Comparison of ENCODE assay signal across 8 mouse cellular contexts in the genomic region with DNA sequence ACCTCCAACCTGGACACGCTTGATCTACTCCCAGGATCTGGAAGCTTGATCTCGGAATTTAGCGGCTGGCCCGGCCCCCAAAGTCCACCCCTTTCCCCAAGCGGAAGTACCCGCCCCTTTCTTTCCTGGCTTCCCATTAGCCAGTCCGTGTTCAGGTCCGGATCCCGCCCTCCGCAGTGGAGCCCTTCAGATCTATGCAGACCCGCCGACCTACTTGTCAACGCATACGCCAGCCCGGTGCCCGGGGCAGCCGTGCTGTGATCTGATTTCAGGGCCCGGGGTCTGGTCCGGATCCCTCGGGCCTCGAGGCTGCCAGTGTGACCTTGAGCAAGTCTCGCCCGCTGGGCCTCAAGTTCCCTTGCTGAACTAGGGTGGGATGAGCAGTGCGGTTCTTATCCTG. TPM values are rescaled to one million over a fixed set of nuclear protein-coding genes. Genes with fewer than 3 reads are reported as not detected.
A peak's percentile ranks its signal among the peaks of the same experiment; 100 is the strongest.
DNase-seq lines count a peak whose midpoint lies in the region; ATAC-seq lines count a peak whose summit lies in the region.

Gene Nudt22 (minus strand): TSS at position 112 of the 400 bp plus-strand sequence.
Gene Trpt1 (plus strand): TSS at position 126 of the 400 bp plus-strand sequence.

- DNase-seq in 416B (ENCODE audit: low read depth): peak; percentile 87
- peak; percentile 94 to 95 for DNase-seq in adrenal gland, postnatal 36 days
- DNase-seq in embryonic facial prominence, embryonic 14.5 days (ENCODE audit: low spot score): peak; percentile 95
- DNase-seq in heart, adult 8-10 months (ENCODE audit: low spot score): peak; percentile 93
- peak; percentile 96 for DNase-seq in kidney, adult 9 months
- peak; percentile 83 for DNase-seq in liver, embryonic 11.5 days (ENCODE audit: low spot score)
- peak; percentile 73 for DNase-seq in naive thymus-derived CD4-positive, alpha-beta T cell, adult 2 months (ENCODE audit: low read depth)
- peak; percentile 61 for DNase-seq in splenic B cell, adult 2 months (ENCODE audit: low read depth, low spot score)

- 1% methylated on average over 23 of the region's 24 CpGs for WGBS in embryonic facial prominence, embryonic 14.5 days
- WGBS in liver, embryonic 11.5 days: 1% methylated on average over 24 of the region's 24 CpGs

- H3K36me3 ChIP-seq in embryonic facial prominence, embryonic 14.5 days (ENCODE audit: control insufficient read depth, insufficient read depth, low read length): peaks cover 21% of the 10 kb centered on the region
- peaks cover 21% of the 10 kb centered on the region for H3K36me3 ChIP-seq in liver, embryonic 11.5 days (ENCODE audit: control insufficient read depth, insufficient read depth, low read length)
- H3K36me3 ChIP-seq in splenic B cell, adult 2 months (ENCODE audit: control insufficient read depth, insufficient read depth, low read length, poor library complexity, severe bottlenecking): peaks cover 7% of the 10 kb centered on the region

- H3K27ac ChIP-seq in embryonic facial prominence, embryonic 14.5 days (replicated peaks; ENCODE audit: low read depth, low read length): no peak within 1 kb of the TSS
- peak within 1 kb of the TSS; percentile 46; the same call in 1 of the 2 replicates for H3K27ac ChIP-seq in liver, embryonic 11.5 days (ENCODE audit: low read depth, low read length)

- H3K27me3 ChIP-seq in embryonic facial prominence, embryonic 14.5 days (replicated peaks; ENCODE audit: control insufficient read depth, insufficient read depth, low read length): no peaks in the 10 kb centered on the region
- no peaks in the 10 kb centered on the region for H3K27me3 ChIP-seq in liver, embryonic 11.5 days (replicated peaks; ENCODE audit: control insufficient read depth, insufficient read depth, low read length)
- no peaks in the 10 kb centered on the region for H3K27me3 ChIP-seq in splenic B cell, adult 2 months (ENCODE audit: control insufficient read depth, insufficient read depth, low read length, poor library complexity, severe bottlenecking)

- no peaks in the 10 kb centered on the region for H3K9me3 ChIP-seq in embryonic facial prominence, embryonic 14.5 days (ENCODE audit: control insufficient read depth, low read length)
- no peaks in the 10 kb centered on the region for H3K9me3 ChIP-seq in liver, embryonic 11.5 days (ENCODE audit: control insufficient read depth, low read length)

- peak within 1 kb of the TSS; percentile 70 for H3K4me2 ChIP-seq in embryonic facial prominence, embryonic 14.5 days (ENCODE audit: low read depth, low read length)
- peak within 1 kb of the TSS; percentile 90 for H3K4me2 ChIP-seq in liver, embryonic 11.5 days

- H3K9ac ChIP-seq in embryonic facial prominence, embryonic 14.5 days (ENCODE audit: low read depth, low read length): peak within 1 kb of the TSS; percentile 72
- peak within 1 kb of the TSS; percentile 71 for H3K9ac ChIP-seq in liver, embryonic 11.5 days (ENCODE audit: low read depth, low read length)

- peak within 1 kb of the TSS; percentile 50 for H3K4me3 ChIP-seq in embryonic facial prominence, embryonic 14.5 days (ENCODE audit: low read depth, low read length)
- H3K4me3 ChIP-seq in liver, embryonic 11.5 days (ENCODE audit: low read depth, low read length): peak within 1 kb of the TSS; percentile 64

- peaks cover 29% of the 10 kb centered on the region; the same call in 1 of the 2 replicates for H3K4me1 ChIP-seq in embryonic facial prominence, embryonic 14.5 days (ENCODE audit: control insufficient read depth, insufficient read depth, low read length)
- H3K4me1 ChIP-seq in liver, embryonic 11.5 days (replicated peaks; ENCODE audit: control insufficient read depth, insufficient read depth, low read length): peaks cover 31% of the 10 kb centered on the region

- ATAC-seq in embryonic facial prominence, embryonic 14.5 days (ENCODE audit: low read depth): peak; percentile 80
- ATAC-seq in liver, embryonic 11.5 days (replicated peaks; ENCODE audit: low FRiP score): peak; percentile 77

RNA-seq across cellular contexts. Expression of gene Nudt22, which starts in this region (rescaled TPM):
- 10 to 100 TPM; 39.0 to 42.4 TPM for total RNA-seq in adrenal gland, postnatal 36 days (2021)
- polyA plus RNA-seq in embryonic facial prominence, embryonic 14.5 days (2014; fragmentation: Nextera tagmentation; extraction: Ambion mirVana): 21.9 and 22.9 TPM in 2 replicates
- 10 to 100 TPM; 26.8 to 34.4 (median 29.9) TPM for total RNA-seq in heart, adult 8-10 months (2022)
- 15.9 and 16.9 TPM in 2 replicates for polyA plus RNA-seq in liver, embryonic 11.5 days (2014; fragmentation: Nextera tagmentation; extraction: Ambion mirVana)

RNA-seq across cellular contexts. Expression of gene Trpt1, which starts in this region (rescaled TPM):
- total RNA-seq in adrenal gland, postnatal 36 days (2021): 10 to 100 TPM in 1 of 2 experiments, 1 to 10 TPM in 1; 8.2 to 16.8 TPM
- 10.1 and 13.4 TPM in 2 replicates for polyA plus RNA-seq in embryonic facial prominence, embryonic 14.5 days (2014; fragmentation: Nextera tagmentation; extraction: Ambion mirVana)
- total RNA-seq in heart, adult 8-10 months (2022): 10 to 100 TPM; 26.1 to 30.5 (median 27.3) TPM
- 3.9 and 4.9 TPM in 2 replicates for polyA plus RNA-seq in liver, embryonic 11.5 days (2014; fragmentation: Nextera tagmentation; extraction: Ambion mirVana)
